Mouse (Mus musculus) lung, postnatal 36 days (tissue): ENCODE results near the gene Mfap2.

Experiments used
- DNase-seq: peaks from one replicate; pipeline ENCODE4 v3.0.0; 2022; ENCODE audit warnings: mixed read lengths

Gene Mfap2

GRCm38 (mm10) chr4:141031733-141032132 lies 21.5 kb downstream of the Mfap2 start:
- DNase-seq = peak; percentile 81

GRCm38 (mm10) chr4:141033606-141034549 lies 23.7 kb downstream of the Mfap2 start:
- DNase-seq = peak; percentile 83

GRCm38 (mm10) chr4:141041117-141041516 lies 30.9 kb downstream of the Mfap2 start:
- DNase-seq = no peak

GRCm38 (mm10) chr4:141044816-141045215 lies 34.6 kb downstream of the Mfap2 start:
- peak; percentile 71 for DNase-seq

GRCm38 (mm10) chr4:141048810-141049475 lies 38.7 kb downstream of the Mfap2 start:
- no peak for DNase-seq

- peak; percentile 32 for DNase-seq
Measured at GRCm38 (mm10) chr4:141049476-141049835, 39.2 kb downstream of the Mfap2 start.

GRCm38 (mm10) chr4:141052442-141052841 lies 42.2 kb downstream of the Mfap2 start:
- DNase-seq = no peak

- DNase-seq = no peak
Measured at GRCm38 (mm10) chr4:141053138-141053537, 42.9 kb downstream of the Mfap2 start.

- no peak for DNase-seq
Measured at GRCm38 (mm10) chr4:141053568-141054161, 43.4 kb downstream of the Mfap2 start.

GRCm38 (mm10) chr4:141056970-141057369 lies 46.8 kb downstream of the Mfap2 start:
- no peak for DNase-seq

- no peak for DNase-seq
Measured at GRCm38 (mm10) chr4:141058835-141059234, 48.6 kb downstream of the Mfap2 start.

GRCm38 (mm10) chr4:141059616-141060425 lies 49.6 kb downstream of the Mfap2 start:
- peak; percentile 25 for DNase-seq

- DNase-seq = peak; percentile 99
Measured at GRCm38 (mm10) chr4:141060426-141061301, 50.4 kb downstream of the Mfap2 start, which contains the start of gene Crocc. Crocc (minus strand) TSS chr4:141060550.

GRCm38 (mm10) chr4:141064104-141064659 lies 54.0 kb downstream of the Mfap2 start:
- no peak for DNase-seq

- DNase-seq = peak; percentile 94
Measured at GRCm38 (mm10) chr4:141065123-141065522, 54.9 kb downstream of the Mfap2 start.
